Mouse (Mus musculus) neural tube, embryonic 15.5 days (tissue): ENCODE measurements around the gene Gpr146. TPM values are rescaled to one million over a fixed set of nuclear protein-coding genes. Genes with fewer than 3 reads are reported as not detected.
A peak's percentile ranks its signal among the peaks of the same experiment; 100 is the strongest.
"Not testable (repeated sequence)": the region's sequence is repeated elsewhere in the genome, so short reads cannot be mapped to it uniquely, and the experiment has no call there.

Source experiments
- ATAC-seq: fragments of 200-750 bp; cut with Nextera tagmentation; 2 replicates; pipeline ENCODE4 v1.8.0; 2017; ENCODE audit warnings: mild to moderate bottlenecking, moderate TSS enrichment, moderate library complexity; ENCODE audit not compliant: low FRiP score
- H3K27ac ChIP-seq: fragments of 300-500 bp; sonication (generic); replicated peaks from 2 replicates; pipeline ENCODE4 v1.5.1; 2015; ENCODE audit warnings: mild to moderate bottlenecking, inconsistent platforms
- H3K27me3 ChIP-seq: fragments of 300-500 bp; sonication (generic); replicated peaks from 2 replicates; pipeline ENCODE4 v1.6.1; 2015; ENCODE audit warnings: inconsistent platforms
- H3K36me3 ChIP-seq: fragments of 300-500 bp; sonication (generic); 2 replicates; pipeline ENCODE4 v1.6.1; 2015; ENCODE audit warnings: inconsistent platforms
- H3K4me1 ChIP-seq: fragments of 300-500 bp; sonication (generic); 2 replicates; pipeline ENCODE4 v1.6.1; 2015; ENCODE audit warnings: inconsistent platforms
- H3K4me2 ChIP-seq: fragments of 300-500 bp; sonication (generic); 2 replicates; pipeline ENCODE4 v1.6.1; 2015; ENCODE audit warnings: inconsistent platforms, mild to moderate bottlenecking, moderate library complexity
- H3K4me3 ChIP-seq: fragments of 300-500 bp; sonication (generic); replicated peaks from 2 replicates; pipeline ENCODE4 v1.5.1; 2015; ENCODE audit warnings: mild to moderate bottlenecking, inconsistent platforms
- H3K9ac ChIP-seq: fragments of 300-500 bp; sonication (generic); replicated peaks from 2 replicates; pipeline ENCODE4 v1.6.1; 2015; ENCODE audit warnings: mild to moderate bottlenecking, inconsistent platforms
- H3K9me3 ChIP-seq: fragments of 300-500 bp; sonication (generic); replicated peaks from 2 replicates; pipeline ENCODE4 v1.6.1; 2016; ENCODE audit warnings: inconsistent platforms
- WGBS: fragments of 180-500 bp; shearing (Covaris S2); methylation state at CpG from one replicate; pipeline ENCODE4 v1.1.7; 2015; ENCODE audit warnings: mixed read lengths; 5-methylcytosine and 5-hydroxymethylcytosine counted together
- polyA plus RNA-seq: library from polyadenylated mRNA; unstranded; fragments of >200 nt; fragmentation: Nextera tagmentation; extraction: Ambion mirVana; gene quantifications from 2 replicates; pipeline ENCODE4 v1.2.1, GENCODE M21; 2015

Gene Gpr146
- 2.6 and 3.0 TPM in 2 replicates for polyA plus RNA-seq

DNA sequence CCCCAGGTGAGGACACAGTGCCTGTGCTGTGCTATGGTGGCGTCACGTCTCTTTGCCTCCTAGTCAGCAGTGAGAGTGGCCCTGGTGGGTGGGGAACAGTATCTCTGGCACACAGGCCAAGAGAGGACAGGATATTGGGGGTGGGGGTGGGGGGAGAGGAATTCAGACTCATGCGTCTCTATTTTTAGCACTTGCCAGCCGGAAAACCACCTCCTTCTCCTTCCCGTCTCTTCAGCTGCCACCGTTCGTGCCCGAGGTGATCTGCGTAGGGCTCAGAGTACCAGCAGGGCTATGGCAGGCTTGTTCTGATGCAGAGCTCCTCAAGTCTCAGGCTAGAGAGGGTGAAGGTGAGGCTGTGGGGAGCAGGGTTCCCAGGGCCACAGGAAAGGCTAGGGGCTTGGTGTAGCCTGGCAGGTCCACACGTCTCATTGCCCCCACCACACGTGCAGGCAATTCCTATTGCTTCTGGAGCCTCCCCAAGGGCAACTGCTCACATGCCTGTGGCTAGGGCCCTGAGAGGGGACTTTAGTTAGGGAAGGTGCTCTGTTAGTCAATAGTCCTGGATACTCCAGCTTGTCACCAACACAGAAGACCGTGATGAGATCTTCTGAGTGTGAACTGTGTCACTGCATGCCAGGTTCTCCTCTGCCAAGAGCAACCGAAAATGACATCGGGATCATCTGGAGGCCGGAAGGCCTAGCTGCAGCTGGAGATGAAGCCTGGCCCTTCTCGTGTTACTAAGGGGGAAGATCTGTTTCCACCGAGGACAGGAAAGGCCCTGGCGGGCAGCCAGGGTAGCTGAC lies at the start of gene Gpr146:
TSS of gene Gpr146 (plus strand) at position 230 of the 803 bp plus-strand sequence.
- Histone ChIP-seq H3K36me3 (no peaks in the 10 kb centered on the region), H3K9me3 (no peaks in the 10 kb centered on the region), H3K27me3 (no peaks in the 10 kb centered on the region), H3K4me1 (peaks cover 45% of the 10 kb centered on the region), H3K4me2 (no peak within 1 kb of the TSS), H3K9ac (no peak within 1 kb of the TSS), H3K27ac (no peak within 1 kb of the TSS), H3K4me3 (no peak within 1 kb of the TSS)
- WGBS, result 80% methylated on average over 18 of the region's 18 CpGs
- no peak for ATAC-seq

GRCm38 (mm10) chr5:139330766-139331165 lies 46.7 kb upstream of the Gpr146 start:
- 79% methylated on average over 7 of the region's 7 CpGs for WGBS

GRCm38 (mm10) chr5:139331742-139332141 lies 45.8 kb upstream of the Gpr146 start:
- 21% methylated on average over 8 of the region's 8 CpGs for WGBS
- H3K9me3 ChIP-seq, result no peaks in the 10 kb centered on the region
- no peak overlapping the region for H3K4me3 ChIP-seq
- H3K4me2 ChIP-seq, result no peak overlapping the region
- H3K36me3 ChIP-seq, result peaks cover 20% of the 10 kb centered on the region
- peaks cover 2% of the 10 kb centered on the region; the same call in 1 of the 2 replicates for H3K27me3 ChIP-seq
- H3K27ac ChIP-seq, result no peak overlapping the region
- 0 out of 2 replicates have a peak, but pooled peaks cover 7% of the 10 kb centered on the region for H3K4me1 ChIP-seq
- ATAC-seq, result 0 out of 2 replicates have a peak, but pooled peaks have one; percentile 23
- H3K9ac ChIP-seq, result no peak overlapping the region

More at GRCm38 (mm10) chr5:139330766-139331165, 46.7 kb upstream of the Gpr146 start:
- H3K4me3 ChIP-seq, result no peak overlapping the region
- no peak overlapping the region for H3K27ac ChIP-seq
- H3K27me3 ChIP-seq, result peaks cover 10% of the 10 kb centered on the region
- peaks cover 10% of the 10 kb centered on the region for H3K36me3 ChIP-seq
- H3K9me3 ChIP-seq, result no peaks in the 10 kb centered on the region
- ATAC-seq, result no peak
- H3K4me2 ChIP-seq, result no peak overlapping the region
- H3K4me1 ChIP-seq, result peaks cover 4% of the 10 kb centered on the region; the same call in 1 of the 2 replicates
- H3K9ac ChIP-seq, result no peak overlapping the region

GRCm38 (mm10) chr5:139332590-139333272 lies 44.8 kb upstream of the Gpr146 start:
- Histone ChIP-seq H3K36me3 (peaks cover 27% of the 10 kb centered on the region), H3K4me1 (peaks cover 12% of the 10 kb centered on the region; the same call in 1 of the 2 replicates), H3K9me3 (no peaks in the 10 kb centered on the region), H3K4me3 (no peak overlapping the region), H3K27ac (no peak overlapping the region), H3K27me3 (no peaks in the 10 kb centered on the region; the same call in 1 of the 2 replicates), H3K4me2 (no peak overlapping the region), H3K9ac (no peak overlapping the region)
- 86% methylated on average over 8 of the region's 8 CpGs for WGBS
- ATAC-seq, result no peak

DNA sequence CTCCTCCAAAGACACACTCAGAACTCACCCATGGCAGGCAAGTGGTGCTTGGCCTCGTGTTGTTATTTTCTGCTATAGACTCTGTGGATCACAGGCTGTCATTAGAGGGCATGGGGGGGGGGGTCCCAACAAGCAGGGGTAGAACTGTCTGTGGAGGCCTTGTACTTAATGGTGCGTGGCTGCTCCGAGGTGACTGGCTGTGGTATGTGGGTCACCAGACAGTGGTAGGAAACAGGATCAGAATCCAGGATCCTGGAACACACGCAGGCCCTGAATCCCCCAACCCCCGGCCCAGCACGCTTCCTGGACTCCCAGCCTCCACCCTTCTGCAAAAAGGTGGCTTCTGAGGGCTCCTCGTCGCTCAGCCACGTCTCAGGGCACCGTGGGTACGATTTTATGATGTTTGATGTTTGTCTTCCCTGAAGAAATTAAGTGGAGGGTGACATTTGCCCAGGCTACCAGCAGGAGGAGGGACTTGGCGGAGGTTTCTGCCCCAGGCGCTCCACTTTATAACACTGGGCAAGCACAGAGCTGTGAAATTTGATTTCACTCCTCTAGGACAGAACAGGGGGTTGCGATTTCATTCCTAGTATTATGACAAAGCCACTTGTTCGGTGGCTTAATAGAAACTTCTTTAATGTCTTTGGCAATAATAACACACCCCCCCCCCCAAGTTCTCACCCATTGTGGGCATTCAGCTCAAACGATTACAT lies 44.0 kb upstream of the Gpr146 start:
- H3K4me3 ChIP-seq, result no peak overlapping the region
- WGBS, result 67% methylated on average over 16 of the region's 16 CpGs
- H3K36me3 ChIP-seq, result peaks cover 35% of the 10 kb centered on the region
- H3K9ac ChIP-seq, result no peak overlapping the region
- peaks cover 12% of the 10 kb centered on the region; the same call in 1 of the 2 replicates for H3K4me1 ChIP-seq
- no peaks in the 10 kb centered on the region for H3K9me3 ChIP-seq
- H3K27me3 ChIP-seq, result no peaks in the 10 kb centered on the region; the same call in 1 of the 2 replicates
- H3K4me2 ChIP-seq, result no peak overlapping the region
- no peak overlapping the region for H3K27ac ChIP-seq
- no peak for ATAC-seq

- not testable (repeated sequence) for H3K9me3 ChIP-seq, H3K4me3 ChIP-seq, H3K4me2 ChIP-seq, H3K9ac ChIP-seq, ATAC-seq, H3K27me3 ChIP-seq, H3K27ac ChIP-seq
- peaks cover 18% of the 10 kb centered on the region for H3K4me1 ChIP-seq
- 90% methylated on average over 10 of the region's 10 CpGs for WGBS
- H3K36me3 ChIP-seq, result peaks cover 44% of the 10 kb centered on the region
These were observed 43.1 kb upstream of the Gpr146 start for GRCm38 (mm10) chr5:139334394-139334793.

DNA sequence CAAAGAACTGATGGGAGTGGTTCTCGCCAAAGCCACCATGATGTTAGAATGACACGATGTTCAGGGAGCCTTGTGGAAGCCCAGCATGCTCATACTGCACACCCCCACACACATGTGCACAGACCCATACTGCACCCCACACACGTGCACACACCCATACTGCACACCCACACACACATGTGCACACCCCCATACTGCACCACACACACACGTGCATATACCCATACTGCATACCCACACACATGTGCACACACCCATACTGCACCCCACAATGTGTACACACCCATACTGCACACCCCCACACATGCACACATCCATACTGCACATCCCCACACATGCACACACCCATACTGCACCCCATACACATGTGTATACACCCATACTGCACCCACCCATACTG lies 41.9 kb upstream of the Gpr146 start:
- Histone ChIP-seq H3K9me3 (no peaks in the 10 kb centered on the region), H3K27ac (no peak overlapping the region), H3K4me3 (no peak overlapping the region), H3K27me3 (no peaks in the 10 kb centered on the region; the same call in 1 of the 2 replicates), H3K9ac (no peak overlapping the region), H3K4me2 (no peak overlapping the region), H3K4me1 (peaks cover 19% of the 10 kb centered on the region), H3K36me3 (peaks cover 56% of the 10 kb centered on the region)
- no peak; the same call in 1 of the 2 replicates for ATAC-seq
- WGBS, result 94% methylated on average over 4 of the region's 4 CpGs

DNA sequence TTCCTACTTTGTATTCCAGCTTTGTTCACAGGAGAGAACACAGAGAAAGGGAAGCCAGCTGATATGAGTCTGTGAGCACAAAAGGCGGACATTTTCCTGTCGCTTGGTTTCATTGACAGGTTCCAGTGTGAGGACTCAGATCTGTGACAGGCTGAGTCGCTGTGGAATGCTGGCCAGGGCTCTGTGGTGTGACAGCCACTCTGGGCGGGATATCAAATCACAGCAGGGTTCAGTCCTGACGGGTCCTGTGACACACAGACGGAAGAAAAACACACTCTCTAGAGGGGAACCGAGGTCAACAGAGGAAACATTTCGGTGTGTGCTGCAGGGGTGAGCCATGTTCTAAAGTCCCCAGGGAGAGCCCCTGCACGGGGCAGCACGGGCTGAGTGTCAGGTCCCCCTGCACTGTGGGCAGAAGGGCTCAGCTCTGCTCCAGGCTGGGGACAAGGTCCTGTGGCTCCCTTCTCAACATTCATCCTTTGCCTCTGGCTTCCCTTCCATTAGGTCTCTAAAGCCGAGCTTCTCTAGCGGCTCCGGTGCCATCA lies 39.6 kb upstream of the Gpr146 start:
- no peak overlapping the region for H3K4me2 ChIP-seq
- 89% methylated on average over 13 of the region's 13 CpGs for WGBS
- no peaks in the 10 kb centered on the region for H3K27me3 ChIP-seq
- H3K4me3 ChIP-seq, result no peak overlapping the region
- H3K27ac ChIP-seq, result no peak overlapping the region
- H3K4me1 ChIP-seq, result peaks cover 25% of the 10 kb centered on the region
- peaks cover 72% of the 10 kb centered on the region for H3K36me3 ChIP-seq
- H3K9ac ChIP-seq, result no peak overlapping the region
- H3K9me3 ChIP-seq, result no peaks in the 10 kb centered on the region
- ATAC-seq, result no peak

DNA sequence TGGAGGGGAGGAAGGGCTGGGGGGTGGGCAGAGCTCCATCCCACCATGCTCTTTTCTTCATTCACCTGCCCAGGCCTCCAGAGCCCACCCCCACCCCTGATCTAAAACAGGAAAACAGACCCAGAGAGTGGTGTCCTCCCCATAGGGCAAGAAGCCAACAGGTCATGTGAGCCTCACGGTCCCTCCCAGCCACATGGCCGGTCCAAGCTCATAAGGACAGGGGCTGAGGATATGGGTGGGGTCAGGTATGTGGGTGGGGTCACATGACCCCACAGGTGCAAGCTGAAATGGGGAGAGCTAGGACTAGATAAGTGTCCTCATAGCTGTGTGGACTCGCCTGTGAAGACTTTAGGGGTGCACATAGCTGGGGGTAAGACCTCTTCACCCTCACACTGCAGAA lies 39.1 kb upstream of the Gpr146 start:
- H3K27ac ChIP-seq, result no peak overlapping the region
- no peaks in the 10 kb centered on the region for H3K9me3 ChIP-seq
- H3K9ac ChIP-seq, result no peak overlapping the region
- peaks cover 30% of the 10 kb centered on the region for H3K4me1 ChIP-seq
- 86% methylated on average over 3 of the region's 3 CpGs for WGBS
- no peak overlapping the region for H3K4me3 ChIP-seq
- no peak overlapping the region for H3K4me2 ChIP-seq
- peaks cover 72% of the 10 kb centered on the region for H3K36me3 ChIP-seq
- no peaks in the 10 kb centered on the region for H3K27me3 ChIP-seq
- no peak for ATAC-seq

- H3K27me3 ChIP-seq, result no peaks in the 10 kb centered on the region
- H3K36me3 ChIP-seq, result peaks cover 72% of the 10 kb centered on the region
- WGBS, result 85% methylated on average over 11 of the region's 11 CpGs
- H3K27ac ChIP-seq, result no peak overlapping the region
- ATAC-seq, result no peak
- H3K9me3 ChIP-seq, result no peaks in the 10 kb centered on the region
- H3K4me2 ChIP-seq, result no peak overlapping the region
- peaks cover 35% of the 10 kb centered on the region for H3K4me1 ChIP-seq
- H3K4me3 ChIP-seq, result no peak overlapping the region
- no peak overlapping the region for H3K9ac ChIP-seq
These were observed 38.6 kb upstream of the Gpr146 start for GRCm38 (mm10) chr5:139338891-139339290.

- no peaks in the 10 kb centered on the region for H3K27me3 ChIP-seq
- H3K9ac ChIP-seq, result peak overlapping the region; percentile 86
- peak overlapping the region; percentile 71 for H3K4me3 ChIP-seq
- H3K36me3 ChIP-seq, result peaks cover 31% of the 10 kb centered on the region
- H3K4me2 ChIP-seq, result peak overlapping the region; percentile 97
- H3K27ac ChIP-seq, result no peak overlapping the region
- 5% methylated on average over 12 of the region's 12 CpGs for WGBS
- no peaks in the 10 kb centered on the region for H3K9me3 ChIP-seq
- ATAC-seq, result peak; percentile 65; the same call in 1 of the 2 replicates
- peaks cover 32% of the 10 kb centered on the region for H3K4me1 ChIP-seq
These were observed 33.3 kb upstream of the Gpr146 start for GRCm38 (mm10) chr5:139344021-139344686.
